Mouse (Mus musculus) ES-Bruce4 (cell line): Measurements from ENCODE around the gene Prrg2.

Experiments used
- CTCF ChIP-seq: IDR thresholded peaks from one replicate; pipeline ENCODE4 v1.8.1; 2011; ENCODE audit warnings: low read depth, low read length
- EP300 ChIP-seq: IDR thresholded peaks from 2 replicates; pipeline ENCODE4 v1.6.1; 2011; ENCODE audit warnings: low read depth, low read length; ENCODE audit not compliant: insufficient read depth
- POLR2A ChIP-seq: IDR thresholded peaks from one replicate; pipeline ENCODE4 v1.8.1; 2011; ENCODE audit warnings: low read length; ENCODE audit not compliant: insufficient read depth

GRCm38 (mm10) chr7:45092828-45093515 is 30.5 kb upstream of the Prrg2 start:
- TF ChIP-seq POLR2A (no peak), CTCF (no peak), EP300 (no peak)
